In the genomic region with DNA sequence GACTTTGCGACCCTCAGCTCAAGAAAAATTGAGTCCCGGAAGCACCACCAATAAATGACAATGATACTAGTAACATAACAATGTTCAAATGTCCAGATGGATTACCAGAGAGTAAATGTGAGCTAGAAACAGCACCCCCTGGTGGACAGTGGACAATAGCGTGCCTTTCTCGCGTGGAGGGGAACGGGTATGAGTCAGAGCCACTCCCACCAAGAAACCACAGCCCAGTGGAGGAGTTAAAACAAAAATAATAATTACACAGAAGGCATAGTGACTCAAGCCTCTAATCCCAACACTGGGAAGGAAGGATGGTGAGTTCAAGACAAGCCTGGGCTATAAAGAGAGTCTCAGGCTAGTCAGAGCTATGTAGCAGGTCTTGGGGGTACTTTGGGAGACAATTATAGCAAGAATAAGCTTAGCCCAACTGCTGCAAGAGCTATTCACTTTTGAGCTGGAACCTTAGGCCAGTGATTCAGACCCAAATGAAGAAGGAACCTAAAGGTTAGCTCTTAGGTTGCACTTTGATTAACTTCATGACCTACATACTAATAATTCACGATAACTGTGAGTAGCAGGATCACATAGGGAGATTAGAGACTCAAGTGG, we compare ENCODE assay signal across 8 mouse cellular contexts. TPM values are rescaled to one million over a fixed set of nuclear protein-coding genes. Genes with fewer than 3 reads are reported as not detected.
DNase-seq lines count a peak whose midpoint lies in the region; ATAC-seq lines count a peak whose summit lies in the region.

A gene (plus strand): TSS at position 272 of the 606 bp plus-strand sequence.

- H3K4me1 ChIP-seq in embryonic facial prominence, embryonic 12.5 days, result no peaks in the 10 kb centered on the region
- peaks cover 8% of the 10 kb centered on the region; the same call in 1 of the 2 replicates for H3K4me1 ChIP-seq in midbrain, embryonic 11.5 days (ENCODE audit: control insufficient read depth, insufficient read depth, low read length)

- peak; percentile 48 to 76 for DNase-seq in urinary bladder, adult 18-20 months (ENCODE audit: low spot score in 2 of 2)
- DNase-seq in urinary bladder, postnatal 10 days (ENCODE audit: low spot score), result no peak
- peak; percentile 98 for DNase-seq in heart, adult 11 months
- peak; percentile 72 for DNase-seq in kidney, adult 11 months
- peak; percentile 84 for DNase-seq in left cerebral cortex, postnatal 4 days
- peak; percentile 95 for DNase-seq in midbrain, embryonic 11.5 days (ENCODE audit: low spot score, missing footprints)
- peak; percentile 78 for DNase-seq in right cerebral cortex, postnatal 4 days

- intact Hi-C loops in left cerebral cortex, postnatal 4 days (cut with DNase I), result no loop called here

- H3K4me3 ChIP-seq in embryonic facial prominence, embryonic 12.5 days, result peak within 1 kb of the TSS; percentile 60
- peak within 1 kb of the TSS; percentile 55 for H3K4me3 ChIP-seq in midbrain, embryonic 11.5 days (ENCODE audit: low read depth, low read length)

- H3K27ac ChIP-seq in embryonic facial prominence, embryonic 12.5 days, result peak within 1 kb of the TSS; percentile 77
- peak within 1 kb of the TSS; percentile 22; the same call in 1 of the 2 replicates for H3K27ac ChIP-seq in midbrain, embryonic 11.5 days (ENCODE audit: low read depth, low read length)

- peak within 1 kb of the TSS; percentile 49 for H3K4me2 ChIP-seq in embryonic facial prominence, embryonic 12.5 days (replicated peaks)
- peak within 1 kb of the TSS; percentile 45 for H3K4me2 ChIP-seq in midbrain, embryonic 11.5 days

- H3K9ac ChIP-seq in embryonic facial prominence, embryonic 12.5 days, result peak within 1 kb of the TSS; percentile 44; the same call in 1 of the 2 replicates
- H3K9ac ChIP-seq in midbrain, embryonic 11.5 days (ENCODE audit: low read length), result peak within 1 kb of the TSS; percentile 66

- ATAC-seq in embryonic facial prominence, embryonic 12.5 days (ENCODE audit: insufficient number of reproducible peaks, insufficient read depth, low FRiP score, low TSS enrichment), result no peak
- ATAC-seq in midbrain, embryonic 11.5 days (ENCODE audit: low FRiP score), result no peak

- WGBS in embryonic facial prominence, embryonic 12.5 days, result 20% methylated on average over 7 of the region's 7 CpGs
- WGBS in midbrain, embryonic 11.5 days, result 20% methylated on average over 7 of the region's 7 CpGs

- no peaks in the 10 kb centered on the region for H3K36me3 ChIP-seq in embryonic facial prominence, embryonic 12.5 days
- no peaks in the 10 kb centered on the region for H3K36me3 ChIP-seq in midbrain, embryonic 11.5 days (ENCODE audit: control insufficient read depth, insufficient read depth, low read length)

- H3K27me3 ChIP-seq in embryonic facial prominence, embryonic 12.5 days, result peaks cover 12% of the 10 kb centered on the region
- H3K27me3 ChIP-seq in midbrain, embryonic 11.5 days (ENCODE audit: control insufficient read depth, insufficient read depth, low read length), result peaks cover 7% of the 10 kb centered on the region; the same call in 1 of the 2 replicates

- no peaks in the 10 kb centered on the region for H3K9me3 ChIP-seq in embryonic facial prominence, embryonic 12.5 days
- no peaks in the 10 kb centered on the region for H3K9me3 ChIP-seq in midbrain, embryonic 11.5 days (ENCODE audit: control insufficient read depth, low read length)

RNA-seq across cellular contexts. Expression of the gene that starts here (rescaled TPM):
- 44.6 and 46.2 TPM in 2 replicates for polyA plus RNA-seq in embryonic facial prominence, embryonic 12.5 days (2016; fragmentation: Nextera tagmentation; extraction: Ambion mirVana)
- 10 to 100 TPM; 44.5 to 53.6 TPM for total RNA-seq in left cerebral cortex, postnatal 4 days (2021)
- polyA plus RNA-seq in midbrain, embryonic 11.5 days (2014; fragmentation: Nextera tagmentation; extraction: Ambion mirVana), result 32.5 and 34.1 TPM in 2 replicates
